Mouse (Mus musculus): ENCODE results near the gene Pdia6.

The Pdia6 gene

DNA sequence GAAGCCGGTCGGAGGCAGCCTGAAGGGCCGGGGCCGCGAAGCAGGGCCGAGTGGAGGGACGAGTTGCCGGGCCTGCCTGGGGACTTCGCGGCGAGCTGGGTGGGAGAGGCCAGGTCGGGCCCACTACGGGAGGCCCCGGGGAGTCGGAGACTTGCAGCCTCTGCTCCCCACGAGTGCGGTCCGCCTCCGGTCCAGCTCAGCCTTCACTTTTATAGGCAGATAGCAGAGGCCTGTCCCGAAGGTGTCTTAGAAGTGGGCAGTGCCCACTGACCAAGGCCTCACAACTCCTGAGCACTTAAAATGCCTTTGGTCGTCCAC is 287 bp downstream of the Pdia6 start:
- no peak for DNase-seq

DNA sequence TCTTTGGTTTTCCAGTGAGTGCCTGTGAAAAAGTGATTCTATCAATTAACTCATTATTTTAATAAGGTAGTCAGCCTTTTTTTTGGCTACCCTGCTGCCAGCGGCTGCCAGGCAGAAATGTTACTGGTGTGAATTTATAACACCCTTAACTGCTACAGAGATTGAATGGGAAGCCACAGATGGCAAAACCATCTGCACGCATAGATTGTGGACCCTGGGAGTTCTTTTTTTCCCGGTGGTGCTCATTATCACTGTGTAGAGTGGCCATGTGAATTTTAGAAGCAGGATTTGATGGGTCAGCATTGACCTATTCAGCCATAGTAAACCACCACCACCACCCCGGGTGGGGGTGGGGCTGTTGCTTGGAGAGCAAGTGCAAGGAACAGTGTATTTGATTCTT is 971 bp downstream of the Pdia6 start:
- no peak for DNase-seq

DNA sequence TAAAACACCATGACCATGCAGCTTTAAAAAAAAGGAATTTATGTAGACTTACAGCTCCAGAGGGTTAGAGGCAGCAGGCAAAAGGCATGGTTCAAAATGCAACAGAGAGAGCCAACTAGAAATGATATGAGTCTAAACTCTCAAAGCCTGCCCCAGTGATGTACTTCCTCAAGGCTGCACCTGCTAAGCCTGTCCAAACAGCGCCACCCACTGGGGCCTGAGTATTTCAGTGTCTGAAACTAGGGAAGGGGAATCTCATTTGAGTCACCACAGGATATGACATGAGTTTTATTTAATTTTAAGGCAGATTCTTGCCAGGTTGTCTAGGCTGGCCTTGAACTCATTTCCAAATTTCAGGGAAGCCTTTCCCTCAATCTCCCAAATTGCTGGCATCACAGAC is 4.9 kb downstream of the Pdia6 start:
- DNase-seq: no peak

DNA sequence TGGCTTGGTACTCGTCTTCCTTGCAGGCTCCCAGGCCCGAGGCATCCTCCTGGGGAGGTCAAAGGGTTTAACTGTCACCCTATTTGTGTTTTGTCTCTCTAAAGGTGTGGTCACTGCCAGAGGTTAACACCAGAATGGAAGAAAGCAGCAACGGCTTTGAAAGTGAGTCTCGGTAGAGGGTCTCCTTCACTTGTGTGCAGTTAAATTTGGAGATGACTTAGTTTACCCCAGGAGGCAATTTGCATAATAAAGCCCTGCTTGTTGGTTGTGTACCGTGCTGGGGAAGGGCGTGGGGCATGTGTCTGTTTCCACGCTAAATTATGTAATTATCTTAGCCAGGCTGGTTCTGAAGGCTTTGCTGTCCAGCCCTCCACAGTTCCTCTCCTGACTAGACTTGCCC is 7.5 kb downstream of the Pdia6 start:
- no peak for DNase-seq

DNA sequence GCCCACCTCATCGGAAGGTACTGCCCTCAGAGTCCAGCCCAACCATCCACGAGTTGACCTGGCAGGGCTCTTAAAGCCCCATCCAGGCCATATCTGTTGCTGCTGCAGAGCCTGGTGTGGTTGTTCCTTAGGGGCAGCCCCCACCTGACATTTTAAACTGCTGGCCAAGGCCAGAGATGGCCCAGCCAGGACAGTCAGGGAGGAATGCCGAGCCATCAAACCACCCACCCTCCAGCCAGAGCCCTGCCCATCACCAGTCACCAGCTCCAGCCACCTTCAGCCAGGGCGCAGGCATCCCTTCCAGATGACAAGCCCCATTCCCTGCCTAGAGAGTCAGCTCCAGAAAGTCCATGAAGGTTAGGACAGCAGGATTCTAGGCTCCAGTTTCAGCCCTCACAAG is 22.2 kb downstream of the Pdia6 start:
- no peak for DNase-seq

DNA sequence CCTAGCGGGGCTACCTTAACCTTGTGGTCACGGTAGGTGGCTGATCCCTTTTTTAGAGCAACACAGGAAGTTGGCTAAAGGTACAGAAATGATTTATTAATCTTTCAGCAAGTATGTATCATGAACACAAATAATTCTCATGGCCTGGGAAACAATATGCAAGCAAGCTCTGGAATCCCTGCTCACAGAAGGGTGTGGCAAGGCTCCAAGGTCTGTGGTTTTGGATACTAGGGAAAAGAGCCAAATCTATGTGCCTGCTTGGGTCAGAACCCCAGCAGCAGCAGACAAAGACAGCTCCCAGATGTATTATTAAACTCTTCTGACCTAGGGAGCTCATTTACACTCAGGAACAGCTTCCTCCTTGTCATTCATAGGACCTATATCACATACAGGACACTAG is 22.7 kb downstream of the Pdia6 start:
- DNase-seq: no peak

DNA sequence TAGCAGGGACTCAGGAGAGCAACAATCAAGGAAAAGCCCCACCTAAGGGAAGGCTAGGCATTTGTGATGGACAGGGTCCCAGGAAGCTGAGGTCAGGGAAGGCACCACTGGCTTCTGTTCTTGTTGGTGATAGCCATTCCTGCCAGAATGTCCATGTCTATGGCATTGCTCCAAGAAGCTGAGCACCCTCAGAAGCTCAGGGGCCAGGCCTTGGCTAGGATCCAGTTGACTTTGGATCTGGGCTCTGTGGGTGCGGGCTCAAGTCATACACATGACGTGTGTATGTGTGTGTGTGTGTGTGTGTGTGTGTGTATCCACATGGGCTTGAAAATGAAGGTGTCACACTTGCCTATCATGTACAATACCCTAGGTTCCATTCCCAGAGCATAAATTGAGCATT is 23.6 kb downstream of the Pdia6 start:
- DNase-seq: no peak

DNA sequence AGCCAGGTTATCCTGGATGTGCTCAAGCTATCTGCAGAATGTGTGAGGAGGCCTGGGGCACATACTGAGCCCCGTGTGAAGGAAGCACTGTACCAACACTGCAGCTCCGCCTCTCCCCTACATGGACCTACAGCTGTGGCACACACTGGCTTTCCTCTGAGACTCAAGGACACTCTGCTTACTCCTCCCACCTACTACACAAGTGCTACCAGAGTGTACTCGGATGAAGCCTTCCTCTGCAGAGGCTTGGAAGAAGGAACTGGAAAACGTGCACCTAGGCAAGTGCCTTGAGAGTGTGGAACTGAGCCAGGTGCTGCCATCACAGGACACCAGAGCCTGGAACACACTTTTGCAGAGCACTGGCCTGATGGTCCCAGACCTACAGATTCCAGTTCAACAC is 24.2 kb downstream of the Pdia6 start:
- DNase-seq: no peak

DNA sequence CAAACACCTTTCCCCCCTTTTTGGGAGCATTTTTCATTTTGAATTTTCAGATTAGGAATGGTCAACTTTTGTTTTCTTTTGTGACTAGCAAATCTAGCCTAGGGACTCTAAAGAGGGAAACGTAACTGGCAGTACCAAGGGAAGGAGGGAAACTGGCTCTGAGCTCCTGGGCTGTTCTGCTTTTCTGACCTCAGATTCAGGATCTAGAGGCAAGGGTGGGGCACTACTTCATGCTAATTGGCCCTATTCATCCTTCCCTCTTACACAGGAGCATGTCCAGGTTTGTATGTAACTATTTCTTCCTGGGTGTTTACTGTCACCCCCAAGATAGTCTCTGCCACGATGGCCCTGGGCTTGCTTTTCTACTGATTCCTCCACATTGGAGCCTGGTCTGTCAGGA is 30.6 kb downstream of the Pdia6 start:
- DNase-seq: no peak

DNA sequence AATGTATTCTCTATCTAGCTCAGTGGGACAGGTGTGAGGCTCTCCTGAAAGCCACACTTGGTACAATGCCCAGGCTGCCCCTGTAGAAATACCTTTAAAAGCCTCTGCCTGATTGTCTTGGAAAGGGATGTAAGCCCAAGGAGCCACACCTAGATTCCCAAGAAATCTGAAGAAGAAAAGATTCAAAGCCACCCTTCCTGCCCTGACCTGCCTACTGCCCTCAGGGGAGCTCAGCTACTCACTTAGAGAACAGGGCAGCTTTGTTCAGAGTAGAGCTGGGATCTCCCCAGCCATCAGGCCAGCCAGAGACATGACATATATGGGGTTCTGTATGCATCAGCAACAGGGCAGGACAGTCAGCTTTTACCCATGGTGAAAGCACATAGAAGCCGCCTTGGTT is 33.6 kb downstream of the Pdia6 start:
- DNase-seq: no peak

DNA sequence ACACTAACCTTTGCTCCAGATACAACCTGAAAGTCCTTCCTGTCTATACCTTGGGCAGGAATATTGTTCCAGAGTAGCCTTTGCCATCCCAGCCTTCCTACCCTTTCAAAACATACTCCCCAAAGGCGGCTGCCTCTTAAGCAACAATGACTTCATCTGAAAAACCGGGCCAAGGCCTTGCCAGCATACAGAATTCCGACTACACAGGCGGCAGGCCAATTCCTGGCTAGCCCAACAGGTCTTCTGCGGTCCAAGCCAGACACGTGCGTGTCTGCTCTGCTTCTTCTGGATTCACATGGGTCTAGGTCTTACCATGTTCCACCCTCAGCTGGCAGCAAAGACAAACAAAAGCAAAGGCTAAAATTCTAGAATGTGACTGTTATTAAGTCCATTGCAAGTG is 39.1 kb downstream of the Pdia6 start:
- no peak for DNase-seq

DNA sequence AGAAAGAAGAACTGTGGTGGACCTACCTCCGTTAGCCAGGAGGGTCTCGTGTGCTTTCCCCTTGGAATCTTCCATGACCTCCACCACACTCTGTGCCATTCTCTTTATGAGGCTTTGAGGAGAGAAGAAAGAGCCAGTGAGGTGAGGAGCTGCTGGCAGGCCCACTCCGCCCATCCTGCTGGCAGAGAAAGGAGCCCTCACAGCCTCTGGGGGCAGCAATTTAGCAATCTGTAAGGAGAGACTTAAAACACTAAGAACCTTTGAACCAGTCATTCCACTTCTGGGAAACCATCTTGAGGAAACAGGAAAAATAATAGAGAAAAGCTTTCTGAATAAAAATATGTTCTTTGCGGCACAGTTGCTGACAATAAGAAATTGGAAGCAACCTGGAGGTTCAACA is 41.9 kb downstream of the Pdia6 start:
- DNase-seq: no peak

DNA sequence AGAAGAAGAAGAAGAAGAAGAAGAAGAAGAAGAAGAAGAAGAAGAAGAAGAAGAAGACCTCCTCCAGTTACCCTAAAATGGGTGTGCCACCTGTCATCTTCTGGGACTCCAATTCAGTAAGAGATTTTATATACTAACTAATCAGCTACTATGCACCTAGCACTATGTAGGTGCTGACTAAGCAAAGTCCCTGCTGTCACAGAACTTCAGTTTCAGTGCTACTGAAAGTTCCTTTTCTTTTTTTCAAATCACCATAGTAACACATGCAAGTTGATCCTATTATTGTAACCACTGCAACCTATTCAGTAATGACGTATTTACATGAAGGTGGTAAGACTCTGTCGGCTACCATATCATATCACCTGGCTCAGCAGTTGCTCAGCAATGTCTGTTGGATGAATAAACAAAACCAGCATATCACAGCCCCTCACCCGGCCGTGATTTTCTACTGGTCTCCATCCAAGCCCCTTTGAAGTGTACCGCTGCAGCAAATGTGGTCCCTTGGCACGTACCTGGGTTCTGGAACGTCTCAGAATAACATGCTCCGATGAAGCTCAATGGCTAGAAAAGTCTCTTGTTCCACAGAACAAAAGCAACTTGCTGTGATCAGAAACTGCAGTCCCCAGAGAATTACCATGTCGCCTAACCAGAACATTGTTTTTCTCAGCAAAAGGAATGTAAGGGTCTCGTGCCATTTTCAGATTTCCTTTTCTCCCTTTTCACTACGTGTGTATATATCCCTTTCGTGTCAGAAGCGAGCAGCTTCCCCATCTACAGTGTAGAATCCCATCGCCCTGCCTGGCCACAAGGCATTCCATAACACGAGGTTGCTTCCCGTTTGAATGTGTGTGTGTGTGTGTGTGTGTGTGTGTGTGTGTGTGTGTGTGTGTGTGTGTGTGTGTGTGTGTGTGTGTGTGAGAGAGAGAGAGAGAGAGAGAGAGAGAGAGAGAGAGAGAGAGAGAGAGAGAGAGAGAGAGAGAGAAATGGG is 44.8 kb downstream of the Pdia6 start:
- DNase-seq: no peak

DNA sequence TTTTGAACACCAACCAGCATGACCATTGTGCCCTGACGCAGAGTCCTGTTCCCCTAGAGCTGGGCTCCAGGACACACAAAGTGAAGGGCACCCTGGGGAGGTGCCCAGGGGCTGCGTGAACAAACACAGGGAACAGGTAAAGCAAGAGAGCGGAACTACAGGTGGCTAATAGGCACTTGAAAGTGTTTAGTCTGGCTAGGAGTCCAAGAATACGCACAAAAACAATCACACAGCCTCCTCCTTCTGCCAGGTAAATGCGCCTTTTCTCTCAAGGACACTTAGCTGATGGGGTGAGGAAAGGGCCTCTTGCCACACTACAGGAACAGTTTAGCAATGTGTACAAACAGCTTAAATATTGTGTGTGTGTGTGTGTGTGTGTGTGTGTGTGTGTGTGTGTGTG is 49.8 kb downstream of the Pdia6 start:
- no peak for DNase-seq

DNA sequence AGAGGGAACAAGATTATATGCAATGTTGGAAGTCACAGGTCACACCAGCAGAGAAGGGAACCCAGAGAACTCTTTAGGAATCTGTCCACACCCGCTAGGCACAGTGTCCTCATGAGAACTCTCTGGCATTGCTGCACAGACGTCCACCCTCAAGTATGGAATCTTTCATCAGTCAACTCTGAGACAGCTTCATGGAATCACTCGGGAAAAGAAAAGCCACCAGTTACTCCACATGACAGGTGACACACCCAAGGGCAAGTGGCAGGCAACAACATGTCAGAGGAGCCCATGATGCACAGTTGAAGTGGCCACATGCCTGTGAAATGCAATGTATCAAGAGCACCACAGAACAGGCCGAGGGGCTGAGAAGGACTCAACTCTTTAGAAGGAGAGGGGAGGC is 51.6 kb downstream of the Pdia6 start:
- DNase-seq: no peak

DNA sequence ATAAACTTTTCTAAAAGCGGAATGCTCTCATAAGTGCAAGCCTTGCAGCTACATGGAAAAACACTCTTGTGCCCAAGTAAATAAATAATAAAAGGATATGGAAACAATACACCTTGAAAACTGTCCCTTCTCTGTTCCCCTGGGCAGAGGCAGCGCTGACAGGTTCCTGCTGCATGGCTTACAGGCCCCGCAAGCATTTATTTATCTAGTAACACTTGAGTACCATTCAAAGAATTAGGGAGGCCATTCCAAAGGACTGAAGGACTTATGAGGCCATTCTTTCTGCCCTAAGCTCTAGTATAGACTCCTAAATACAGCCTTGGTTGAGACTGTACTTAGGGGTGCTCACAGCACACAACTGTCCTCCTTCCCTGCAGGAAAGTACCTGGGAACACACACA is 52.1 kb downstream of the Pdia6 start:
- no peak for DNase-seq

DNA sequence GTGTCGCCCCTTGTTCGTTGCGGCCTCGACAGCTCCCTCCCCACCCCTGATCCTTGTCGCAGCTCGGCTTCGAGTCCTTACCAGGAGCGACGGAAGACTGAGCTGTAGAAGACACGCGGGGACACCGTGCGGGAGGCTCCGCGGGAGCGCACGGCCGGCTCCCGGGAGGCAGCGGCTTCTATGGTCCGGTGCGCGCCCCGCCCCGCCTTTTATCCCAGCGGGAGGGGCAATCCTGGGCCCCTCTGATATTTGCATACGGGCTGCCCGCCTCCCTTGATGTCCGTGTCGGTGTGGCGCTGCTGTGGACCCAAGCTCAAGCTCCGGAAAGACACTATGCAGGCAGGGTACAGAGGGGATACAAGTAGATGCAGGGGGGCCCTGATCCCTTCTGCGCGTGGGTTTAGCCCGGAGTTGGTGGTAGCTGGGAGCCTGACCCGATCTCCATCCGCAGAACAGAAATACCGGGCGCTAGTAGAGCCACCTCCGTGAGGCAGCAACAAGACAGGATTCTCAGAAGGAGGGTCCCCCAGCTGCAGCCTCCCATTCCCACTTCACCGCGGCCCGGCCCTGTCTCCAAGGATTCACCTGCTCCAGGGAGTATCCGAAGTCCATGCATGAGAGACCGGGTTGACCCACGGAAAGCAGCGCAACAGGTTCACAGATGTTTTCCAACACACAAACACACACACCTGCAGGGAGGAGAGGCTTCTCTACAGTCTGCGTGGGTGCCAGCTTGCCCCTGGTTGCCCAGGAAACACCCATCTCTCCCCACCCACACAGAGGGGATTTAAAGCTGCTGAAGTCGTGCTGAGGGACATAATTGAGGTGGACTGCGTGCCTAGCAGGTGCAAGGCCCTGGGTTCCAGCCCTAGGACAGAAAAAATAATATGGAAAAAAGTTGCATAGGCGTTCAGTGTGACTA is 58.5 kb downstream of the Pdia6 start:
- no peak for DNase-seq

DNA sequence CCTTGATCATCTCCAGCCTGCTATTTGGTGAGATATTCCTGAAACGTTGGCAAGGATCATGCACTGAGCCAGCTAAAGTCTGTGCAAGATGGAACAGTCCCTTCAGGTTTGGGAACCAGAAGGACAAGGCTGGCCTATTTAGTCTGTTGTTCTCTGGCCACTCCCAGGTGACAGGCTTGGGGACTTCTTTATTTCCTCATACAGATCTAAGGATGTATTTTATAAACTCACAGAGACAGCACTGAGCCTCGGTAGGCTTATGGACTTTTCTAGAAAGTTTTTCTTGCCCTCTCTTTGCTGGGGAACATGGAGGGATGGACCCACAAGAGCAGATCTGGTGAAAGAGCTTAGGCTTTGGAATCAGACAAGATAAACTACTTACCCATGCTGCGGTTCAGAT is 62.9 kb downstream of the Pdia6 start, which contains the start of gene Atp6v1c2:
Gene Atp6v1c2 (minus strand): TSS at position 101 of the 400 bp plus-strand sequence.
- DNase-seq: no peak

DNA sequence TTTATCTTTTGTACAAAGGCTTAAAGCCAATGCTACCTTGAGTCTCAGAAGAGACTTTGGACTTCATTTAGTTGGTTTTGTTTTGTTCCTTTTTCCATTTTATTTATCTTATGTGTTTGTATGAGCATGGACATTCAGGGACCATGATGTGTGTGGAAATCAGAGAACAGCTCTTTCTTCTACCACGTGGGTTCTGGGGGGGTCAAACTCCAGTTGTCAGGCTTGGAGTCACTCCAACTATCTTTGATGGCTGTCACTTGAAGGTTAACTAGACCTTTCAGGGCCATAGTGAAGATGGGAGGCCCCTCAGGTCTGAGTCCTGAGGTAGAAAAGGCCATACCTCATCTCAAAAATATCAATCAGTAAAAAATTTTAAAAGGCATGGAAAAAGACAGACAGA is 67.1 kb downstream of the Pdia6 start:
- no peak for DNase-seq

Data from cerebellum, adult 11 months (tissue).